Mouse (Mus musculus) stomach, postnatal 0 days (tissue): ENCODE measurements around the gene Dapk3. TPM values are rescaled to one million over a fixed set of nuclear protein-coding genes. Genes with fewer than 3 reads are reported as not detected.
"Not testable (repeated sequence)": the region's sequence is repeated elsewhere in the genome, so short reads cannot be mapped to it uniquely, and the experiment has no call there.

Source experiments
- ATAC-seq: fragments of 200-750 bp; cut with Nextera tagmentation; 2 replicates; pipeline ENCODE4 v1.8.0; 2017; ENCODE audit not compliant: low FRiP score, low TSS enrichment
- DNase-seq: peaks from one replicate; pipeline ENCODE4 v3.0.0-alpha.2; 2016; ENCODE audit warnings: low spot score
- H3K27ac ChIP-seq: fragments of 300-500 bp; sonication (generic); replicated peaks from 2 replicates; pipeline ENCODE4 v1.5.1; 2014; ENCODE audit warnings: mild to moderate bottlenecking, control low read depth
- H3K27me3 ChIP-seq: fragments of 300-500 bp; sonication (generic); 2 replicates; pipeline ENCODE4 v1.6.1; 2014; ENCODE audit warnings: low read length; ENCODE audit not compliant: control insufficient read depth, insufficient read depth
- H3K36me3 ChIP-seq: fragments of 300-500 bp; sonication (generic); 2 replicates; pipeline ENCODE4 v1.6.1; 2014; ENCODE audit warnings: low read length, mixed read lengths; ENCODE audit not compliant: control insufficient read depth, insufficient read depth
- H3K4me1 ChIP-seq: fragments of 300-500 bp; sonication (generic); replicated peaks from 2 replicates; pipeline ENCODE4 v1.6.1; 2014; ENCODE audit warnings: antibody characterized with exemption; ENCODE audit not compliant: control insufficient read depth, insufficient read depth
- H3K4me2 ChIP-seq: fragments of 300-500 bp; sonication (generic); replicated peaks from 2 replicates; pipeline ENCODE4 v1.6.1; 2014; ENCODE audit warnings: low read depth, mild to moderate bottlenecking, control low read depth, moderate library complexity
- H3K4me3 ChIP-seq: fragments of 300-500 bp; sonication (generic); 2 replicates; pipeline ENCODE4 v1.5.1; 2014; ENCODE audit warnings: low read depth, low read length, control low read depth
- H3K9ac ChIP-seq: fragments of 300-500 bp; sonication (generic); 2 replicates; pipeline ENCODE4 v1.6.1; 2014; ENCODE audit warnings: mild to moderate bottlenecking, low read length, control low read depth, mixed read lengths
- H3K9me3 ChIP-seq: fragments of 300-500 bp; sonication (generic); 2 replicates; pipeline ENCODE4 v1.6.1; 2016; ENCODE audit warnings: low read length; ENCODE audit not compliant: control insufficient read depth
- CTCF ChIP-seq: IDR thresholded peaks from 2 replicates; pipeline ENCODE4 v1.5.1; 2016; ENCODE audit warnings: antibody characterized with exemption, low read depth, mild to moderate bottlenecking, moderate library complexity
- EP300 ChIP-seq: optimal IDR thresholded peaks from 2 replicates; pipeline ENCODE3; 2016; ENCODE audit warnings: antibody characterized with exemption
- WGBS: fragments of 180-500 bp; shearing (Covaris S2); extraction: QIAGEN DNeasy Blood & Tissue Kit; methylation state at CpG from one replicate; pipeline ENCODE4 v1.1.7; 2014; 5-methylcytosine and 5-hydroxymethylcytosine counted together
- polyA plus RNA-seq: library from polyadenylated mRNA; unstranded; fragments of >200 nt; fragmentation: Nextera tagmentation; extraction: Ambion mirVana; gene quantifications from 2 replicates; pipeline ENCODE4 v1.2.1, GENCODE M21; 2015

Dapk3 gene
- polyA plus RNA-seq, 1 experiment from 2014 or later, result 44.6 TPM

- H3K27me3 ChIP-seq, result no peaks in the 10 kb centered on the region
- no peaks in the 10 kb centered on the region for H3K9me3 ChIP-seq
- ATAC-seq, result no peak
- H3K4me3 ChIP-seq, result peak overlapping the region; percentile 94
- H3K9ac ChIP-seq, result peak overlapping the region; percentile 99
- H3K36me3 ChIP-seq, result peaks cover 41% of the 10 kb centered on the region
- peak overlapping the region; percentile 72 for H3K4me2 ChIP-seq
- no peak for DNase-seq
- peaks cover 4% of the 10 kb centered on the region; the same call in 1 of the 2 replicates for H3K4me1 ChIP-seq
- TF ChIP-seq CTCF (no peak), EP300 (no peak)
- WGBS, result 53% methylated on average over 14 of the region's 14 CpGs
- no peak overlapping the region for H3K27ac ChIP-seq
Measured at GRCm38 (mm10) chr10:81177958-81178712, 4.7 kb upstream of the Dapk3 start.

GRCm38 (mm10) chr10:81178927-81179326 lies 3.9 kb upstream of the Dapk3 start:
- no peak for DNase-seq
- no peaks in the 10 kb centered on the region for H3K27me3 ChIP-seq
- no peak overlapping the region; the same call in 1 of the 2 replicates for H3K9ac ChIP-seq
- no peaks in the 10 kb centered on the region for H3K9me3 ChIP-seq
- no peak overlapping the region for H3K4me2 ChIP-seq
- peaks cover 8% of the 10 kb centered on the region; the same call in 1 of the 2 replicates for H3K4me1 ChIP-seq
- H3K4me3 ChIP-seq, result no peak overlapping the region
- TF ChIP-seq EP300 (no peak), CTCF (no peak)
- 86% methylated on average over 11 of the region's 11 CpGs for WGBS
- peaks cover 41% of the 10 kb centered on the region for H3K36me3 ChIP-seq
- ATAC-seq, result no peak
- no peak overlapping the region for H3K27ac ChIP-seq

GRCm38 (mm10) chr10:81179451-81180342 lies 3.1 kb upstream of the Dapk3 start:
- H3K27me3 ChIP-seq, result no peaks in the 10 kb centered on the region
- H3K9ac ChIP-seq, result no peak overlapping the region
- no peak overlapping the region for H3K4me3 ChIP-seq
- no peak for DNase-seq
- H3K36me3 ChIP-seq, result peaks cover 41% of the 10 kb centered on the region
- no peaks in the 10 kb centered on the region for H3K9me3 ChIP-seq
- peaks cover 9% of the 10 kb centered on the region; the same call in 1 of the 2 replicates for H3K4me1 ChIP-seq
- H3K27ac ChIP-seq, result no peak overlapping the region; the same call in 1 of the 2 replicates
- 89% methylated on average over 32 of the region's 32 CpGs for WGBS
- ATAC-seq, result no peak
- TF ChIP-seq EP300 (no peak), CTCF (peak; percentile 42)
- H3K4me2 ChIP-seq, result no peak overlapping the region

- ATAC-seq, result no peak
Measured at GRCm38 (mm10) chr10:81180946-81181345, 1.9 kb upstream of the Dapk3 start.

GRCm38 (mm10) chr10:81181860-81182259 lies 945 bp upstream of the Dapk3 start:
- not testable (repeated sequence) for H3K27me3 ChIP-seq, ATAC-seq, DNase-seq, H3K9me3 ChIP-seq, H3K4me1 ChIP-seq, H3K9ac ChIP-seq, H3K4me2 ChIP-seq, H3K4me3 ChIP-seq
- H3K27ac ChIP-seq, result peak overlapping the region; percentile 71; the same call in 1 of the 2 replicates
- peaks cover 44% of the 10 kb centered on the region for H3K36me3 ChIP-seq
- WGBS, result 79% methylated on average over 12 of the region's 12 CpGs

More at GRCm38 (mm10) chr10:81180946-81181345, 1.9 kb upstream of the Dapk3 start:
- TF ChIP-seq CTCF, result no peak
- Histone ChIP-seq H3K27ac (no peak overlapping the region), H3K4me1 (peaks cover 8% of the 10 kb centered on the region; the same call in 1 of the 2 replicates), H3K9ac (no peak overlapping the region), H3K4me2 (no peak overlapping the region), H3K36me3 (peaks cover 41% of the 10 kb centered on the region), H3K27me3 (no peaks in the 10 kb centered on the region), H3K4me3 (no peak overlapping the region), H3K9me3 (no peaks in the 10 kb centered on the region)
- no peak for DNase-seq
- WGBS, result 90% methylated on average over 13 of the region's 13 CpGs
